Mouse (Mus musculus): ENCODE data around the gene Dnah11. TPM values are rescaled to one million over a fixed set of nuclear protein-coding genes. Genes with fewer than 3 reads are reported as not detected.

Gene Dnah11
- polyA plus RNA-seq, 1 experiment from 2014 or later: 0.32 TPM

GRCm38 (mm10) chr12:118111896-118112295 lies 86.9 kb downstream of the Dnah11 start:
- H3K27ac ChIP-seq (ENCODE audit: low read depth): no peak overlapping the region
- no peak overlapping the region for H3K4me2 ChIP-seq (ENCODE audit: low read length)
- no peaks in the 10 kb centered on the region; the same call in 1 of the 2 replicates for H3K4me1 ChIP-seq (replicated peaks; ENCODE audit: control insufficient read depth, insufficient read depth, low read length)
- no peaks in the 10 kb centered on the region for H3K27me3 ChIP-seq (replicated peaks; ENCODE audit: control insufficient read depth, insufficient read depth, low read length)
- 76% methylated on average over 2 of the region's 3 CpGs for WGBS
- ATAC-seq (replicated peaks; ENCODE audit: low FRiP score, low TSS enrichment, low read depth): no peak
- no peak for DNase-seq (ENCODE audit: low spot score)
- no peaks in the 10 kb centered on the region for H3K36me3 ChIP-seq (ENCODE audit: control insufficient read depth, insufficient read depth, low read length)
- H3K9me3 ChIP-seq (ENCODE audit: control insufficient read depth, low read length): no peaks in the 10 kb centered on the region
- no peak overlapping the region for H3K4me3 ChIP-seq (ENCODE audit: low read depth, low read length)
- no peak overlapping the region for H3K9ac ChIP-seq (ENCODE audit: low read length)

GRCm38 (mm10) chr12:118107719-118108118 lies 91.1 kb downstream of the Dnah11 start:
- Histone ChIP-seq H3K27ac (ENCODE audit: low read depth) (no peak overlapping the region), H3K4me2 (ENCODE audit: low read length) (no peak overlapping the region), H3K27me3 (replicated peaks; ENCODE audit: control insufficient read depth, insufficient read depth, low read length) (no peaks in the 10 kb centered on the region), H3K4me3 (ENCODE audit: low read depth, low read length) (no peak overlapping the region), H3K4me1 (replicated peaks; ENCODE audit: control insufficient read depth, insufficient read depth, low read length) (no peaks in the 10 kb centered on the region), H3K9me3 (ENCODE audit: control insufficient read depth, low read length) (no peaks in the 10 kb centered on the region), H3K9ac (ENCODE audit: low read length) (no peak overlapping the region), H3K36me3 (ENCODE audit: control insufficient read depth, insufficient read depth, low read length) (no peaks in the 10 kb centered on the region)
- DNase-seq (ENCODE audit: low spot score) (no peak), ATAC-seq (replicated peaks; ENCODE audit: low FRiP score, low TSS enrichment, low read depth) (no peak)
- WGBS: 89% methylated on average over 1 of the region's 1 CpGs

GRCm38 (mm10) chr12:118104520-118104919 lies 94.3 kb downstream of the Dnah11 start:
- Histone ChIP-seq H3K9me3 (ENCODE audit: control insufficient read depth, low read length) (no peaks in the 10 kb centered on the region), H3K4me1 (replicated peaks; ENCODE audit: control insufficient read depth, insufficient read depth, low read length) (no peaks in the 10 kb centered on the region), H3K9ac (ENCODE audit: low read length) (no peak overlapping the region), H3K27ac (ENCODE audit: low read depth) (no peak overlapping the region), H3K36me3 (ENCODE audit: control insufficient read depth, insufficient read depth, low read length) (no peaks in the 10 kb centered on the region), H3K4me2 (ENCODE audit: low read length) (no peak overlapping the region), H3K4me3 (ENCODE audit: low read depth, low read length) (no peak overlapping the region), H3K27me3 (replicated peaks; ENCODE audit: control insufficient read depth, insufficient read depth, low read length) (no peaks in the 10 kb centered on the region)
- 74% methylated on average over 4 of the region's 4 CpGs for WGBS
- ATAC-seq (replicated peaks; ENCODE audit: low FRiP score, low TSS enrichment, low read depth): no peak
- DNase-seq (ENCODE audit: low spot score): no peak

- Histone ChIP-seq H3K4me3 (ENCODE audit: low read depth, low read length) (no peak overlapping the region), H3K4me2 (ENCODE audit: low read length) (no peak overlapping the region), H3K9me3 (ENCODE audit: control insufficient read depth, low read length) (no peaks in the 10 kb centered on the region), H3K27me3 (replicated peaks; ENCODE audit: control insufficient read depth, insufficient read depth, low read length) (no peaks in the 10 kb centered on the region), H3K36me3 (ENCODE audit: control insufficient read depth, insufficient read depth, low read length) (no peaks in the 10 kb centered on the region), H3K4me1 (replicated peaks; ENCODE audit: control insufficient read depth, insufficient read depth, low read length) (no peaks in the 10 kb centered on the region), H3K9ac (ENCODE audit: low read length) (no peak overlapping the region), H3K27ac (ENCODE audit: low read depth) (no peak overlapping the region)
- DNase-seq (ENCODE audit: low spot score) (no peak), ATAC-seq (replicated peaks; ENCODE audit: low FRiP score, low TSS enrichment, low read depth) (no peak)
- 75% methylated on average over 5 of the region's 5 CpGs for WGBS
These were observed 99.1 kb downstream of the Dnah11 start for GRCm38 (mm10) chr12:118099694-118100093.

- Histone ChIP-seq H3K4me2 (ENCODE audit: low read length) (no peak overlapping the region), H3K36me3 (ENCODE audit: control insufficient read depth, insufficient read depth, low read length) (no peaks in the 10 kb centered on the region), H3K27ac (ENCODE audit: low read depth) (no peak overlapping the region), H3K9ac (ENCODE audit: low read length) (no peak overlapping the region), H3K27me3 (replicated peaks; ENCODE audit: control insufficient read depth, insufficient read depth, low read length) (no peaks in the 10 kb centered on the region), H3K9me3 (ENCODE audit: control insufficient read depth, low read length) (no peaks in the 10 kb centered on the region), H3K4me3 (ENCODE audit: low read depth, low read length) (no peak overlapping the region), H3K4me1 (replicated peaks; ENCODE audit: control insufficient read depth, insufficient read depth, low read length) (no peaks in the 10 kb centered on the region)
- ATAC-seq (replicated peaks; ENCODE audit: low FRiP score, low TSS enrichment, low read depth) (no peak), DNase-seq (ENCODE audit: low spot score) (no peak)
- 81% methylated on average over 3 of the region's 3 CpGs for WGBS
These were observed 100.6 kb downstream of the Dnah11 start for GRCm38 (mm10) chr12:118098257-118098656.

- Histone ChIP-seq H3K27me3 (replicated peaks; ENCODE audit: control insufficient read depth, insufficient read depth, low read length) (no peaks in the 10 kb centered on the region), H3K9me3 (ENCODE audit: control insufficient read depth, low read length) (no peaks in the 10 kb centered on the region), H3K4me1 (replicated peaks; ENCODE audit: control insufficient read depth, insufficient read depth, low read length) (no peaks in the 10 kb centered on the region), H3K4me2 (ENCODE audit: low read length) (no peak overlapping the region), H3K36me3 (ENCODE audit: control insufficient read depth, insufficient read depth, low read length) (no peaks in the 10 kb centered on the region), H3K9ac (ENCODE audit: low read length) (no peak overlapping the region), H3K27ac (ENCODE audit: low read depth) (no peak overlapping the region), H3K4me3 (ENCODE audit: low read depth, low read length) (no peak overlapping the region)
- ATAC-seq (replicated peaks; ENCODE audit: low FRiP score, low TSS enrichment, low read depth) (no peak), DNase-seq (ENCODE audit: low spot score) (no peak)
- 82% methylated on average over 4 of the region's 4 CpGs for WGBS
These were observed 103.9 kb downstream of the Dnah11 start for GRCm38 (mm10) chr12:118094946-118095345.

GRCm38 (mm10) chr12:118085291-118085690 lies 113.6 kb downstream of the Dnah11 start:
- ATAC-seq (replicated peaks; ENCODE audit: low FRiP score, low TSS enrichment, low read depth): no peak
- DNase-seq (ENCODE audit: low spot score): no peak
- H3K27me3 ChIP-seq (replicated peaks; ENCODE audit: control insufficient read depth, insufficient read depth, low read length): no peaks in the 10 kb centered on the region
- no peaks in the 10 kb centered on the region for H3K36me3 ChIP-seq (ENCODE audit: control insufficient read depth, insufficient read depth, low read length)
- H3K9ac ChIP-seq (ENCODE audit: low read length): no peak overlapping the region
- no peaks in the 10 kb centered on the region for H3K4me1 ChIP-seq (replicated peaks; ENCODE audit: control insufficient read depth, insufficient read depth, low read length)
- H3K4me3 ChIP-seq (ENCODE audit: low read depth, low read length): no peak overlapping the region
- H3K4me2 ChIP-seq (ENCODE audit: low read length): no peak overlapping the region
- H3K27ac ChIP-seq (ENCODE audit: low read depth): no peak overlapping the region
- WGBS: 84% methylated on average over 1 of the region's 1 CpGs
- H3K9me3 ChIP-seq (ENCODE audit: control insufficient read depth, low read length): no peaks in the 10 kb centered on the region

- Histone ChIP-seq H3K36me3 (ENCODE audit: control insufficient read depth, insufficient read depth, low read length) (no peaks in the 10 kb centered on the region), H3K27ac (ENCODE audit: low read depth) (no peak overlapping the region), H3K9me3 (ENCODE audit: control insufficient read depth, low read length) (no peaks in the 10 kb centered on the region), H3K9ac (ENCODE audit: low read length) (no peak overlapping the region), H3K27me3 (replicated peaks; ENCODE audit: control insufficient read depth, insufficient read depth, low read length) (no peaks in the 10 kb centered on the region), H3K4me3 (ENCODE audit: low read depth, low read length) (no peak overlapping the region), H3K4me1 (replicated peaks; ENCODE audit: control insufficient read depth, insufficient read depth, low read length) (no peaks in the 10 kb centered on the region), H3K4me2 (ENCODE audit: low read length) (no peak overlapping the region)
- DNase-seq (ENCODE audit: low spot score) (no peak), ATAC-seq (replicated peaks; ENCODE audit: low FRiP score, low TSS enrichment, low read depth) (no peak)
- WGBS: 80% methylated on average over 3 of the region's 3 CpGs
These were observed 114.0 kb downstream of the Dnah11 start for GRCm38 (mm10) chr12:118084806-118085205.

- H3K4me2 ChIP-seq (ENCODE audit: low read length): no peak overlapping the region
- no peak overlapping the region for H3K4me3 ChIP-seq (ENCODE audit: low read depth, low read length)
- no peaks in the 10 kb centered on the region for H3K36me3 ChIP-seq (ENCODE audit: control insufficient read depth, insufficient read depth, low read length)
- H3K9me3 ChIP-seq (ENCODE audit: control insufficient read depth, low read length): no peaks in the 10 kb centered on the region
- H3K27me3 ChIP-seq (replicated peaks; ENCODE audit: control insufficient read depth, insufficient read depth, low read length): no peaks in the 10 kb centered on the region
- WGBS: 67% methylated on average over 5 of the region's 5 CpGs
- no peak for ATAC-seq (replicated peaks; ENCODE audit: low FRiP score, low TSS enrichment, low read depth)
- no peak overlapping the region for H3K9ac ChIP-seq (ENCODE audit: low read length)
- no peak overlapping the region for H3K27ac ChIP-seq (ENCODE audit: low read depth)
- no peak for DNase-seq (ENCODE audit: low spot score)
- H3K4me1 ChIP-seq (replicated peaks; ENCODE audit: control insufficient read depth, insufficient read depth, low read length): no peaks in the 10 kb centered on the region
These were observed 114.7 kb downstream of the Dnah11 start for GRCm38 (mm10) chr12:118084134-118084533.

Measured in intestine, embryonic 14.5 days (tissue).